Mouse (Mus musculus): ENCODE measurements at regions not wholly inside any gene's neighbourhood (a gene's known extent, or its start where the extent isn't known, plus 50 kb on each side); places are given as distances from the start of the nearest gene placed in this dataset.
"Not testable (repeated sequence)": the region's sequence is repeated elsewhere in the genome, so short reads cannot be mapped to it uniquely, and the experiment has no call there.

- TF ChIP-seq CTCF (IDR thresholded peaks at IDR 0.05) = no peak
- intact Hi-C loops (cut with DNase I) = no loop called here
These were observed 124.4 kb downstream of the Melk start for GRCm38 (mm10) chr4:44424831-44425704.

GRCm38 (mm10) chr4:44434593-44434992, 133.9 kb downstream of the Melk start:
- intact Hi-C loops (cut with DNase I) = no loop called here
- Histone ChIP-seq H3K4me3 (no peak overlapping the region), H3K27ac (no peak overlapping the region)
- TF ChIP-seq CTCF (IDR thresholded peaks at IDR 0.05) = no peak
- DNase-seq = no peak

More at GRCm38 (mm10) chr4:44424831-44425704, 124.4 kb downstream of the Melk start:
- H3K4me3 ChIP-seq = peak overlapping the region; percentile 33
- DNase-seq = no peak
- H3K27ac ChIP-seq = no peak overlapping the region

- TF ChIP-seq CTCF (IDR thresholded peaks at IDR 0.05) = no peak
- no peak overlapping the region for H3K27ac ChIP-seq
- no peak overlapping the region for H3K4me3 ChIP-seq
- no peak for DNase-seq
- intact Hi-C loops (cut with DNase I) = no loop called here
These were observed 144.8 kb downstream of the Melk start for GRCm38 (mm10) chr4:44445511-44445910.

GRCm38 (mm10) chr4:44450881-44451532, 150.3 kb downstream of the Melk start:
- Histone ChIP-seq H3K4me3 (no peak overlapping the region), H3K27ac (no peak overlapping the region)
- no peak for DNase-seq
- intact Hi-C loops (cut with DNase I) = no loop called here
- TF ChIP-seq CTCF (IDR thresholded peaks at IDR 0.05) = no peak

- TF ChIP-seq CTCF (IDR thresholded peaks at IDR 0.05) = no peak
- H3K27ac ChIP-seq = no peak overlapping the region
- H3K4me3 ChIP-seq = no peak overlapping the region
- DNase-seq = no peak
- intact Hi-C loops (cut with DNase I) = no loop called here
These were observed 151.5 kb downstream of the Melk start for GRCm38 (mm10) chr4:44452043-44452618.

GRCm38 (mm10) chr4:44453552-44453951, 152.9 kb downstream of the Melk start:
- DNase-seq = no peak
- H3K27ac ChIP-seq = no peak overlapping the region
- H3K4me3 ChIP-seq = no peak overlapping the region
- TF ChIP-seq CTCF (IDR thresholded peaks at IDR 0.05) = no peak
- intact Hi-C loops (cut with DNase I) = no loop called here

- TF ChIP-seq CTCF (IDR thresholded peaks at IDR 0.05) = no peak
- intact Hi-C loops (cut with DNase I) = no loop called here
These were observed 155.2 kb downstream of the Melk start for GRCm38 (mm10) chr4:44455851-44456250.

GRCm38 (mm10) chr4:44473511-44473910, 172.8 kb downstream of the Melk start:
- H3K4me3 ChIP-seq; intact Hi-C loops (cut with DNase I); DNase-seq: not testable (repeated sequence)

More at GRCm38 (mm10) chr4:44455851-44456250, 155.2 kb downstream of the Melk start:
- Histone ChIP-seq H3K27ac (no peak overlapping the region), H3K4me3 (no peak overlapping the region)
- DNase-seq = no peak

More at GRCm38 (mm10) chr4:44473511-44473910, 172.8 kb downstream of the Melk start:
- not testable (repeated sequence) for H3K27ac ChIP-seq
